Mouse (Mus musculus): ENCODE results near the gene Ankrd55.

Ankrd55 gene

DNA sequence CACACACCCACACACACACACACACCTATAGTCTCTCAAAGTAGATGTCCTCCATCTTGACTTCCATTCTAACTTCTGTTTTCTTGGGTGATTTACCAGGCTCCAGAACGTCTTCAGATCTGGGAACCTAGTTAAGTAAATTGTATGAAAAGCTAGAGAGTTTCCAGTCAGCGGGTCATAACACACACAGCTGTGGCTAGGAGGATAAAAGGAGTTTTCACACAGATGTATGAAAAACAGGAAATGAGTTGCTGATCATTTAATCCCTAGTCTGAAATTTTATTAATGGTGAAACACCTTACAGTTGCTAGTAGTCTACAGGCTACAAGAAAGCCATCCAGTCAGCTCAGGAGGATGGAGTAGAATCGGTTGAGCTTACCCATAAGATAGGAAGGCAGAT is 99.9 kb downstream of the Ankrd55 start:
- Histone ChIP-seq H3K4me3 (replicated peaks; ENCODE audit: low read length) (no peak overlapping the region), H3K9me3 (ENCODE audit: low read length) (no peaks in the 10 kb centered on the region), H3K36me3 (ENCODE audit: insufficient read depth, low read length) (no peaks in the 10 kb centered on the region), H3K27me3 (ENCODE audit: insufficient read depth, low read length) (no peaks in the 10 kb centered on the region), H3K4me1 (replicated peaks; ENCODE audit: low read depth, low read length) (peaks cover 15% of the 10 kb centered on the region)
- no peak for TF ChIP-seq POU5F1 (IDR thresholded peaks at IDR 0.05; ENCODE audit: borderline replicate concordance, low read length)
- TF ChIP-seq NANOG (IDR thresholded peaks at IDR 0.05; ENCODE audit: borderline replicate concordance, low read length), result no peak
- no peak for TF ChIP-seq CTCF (conservative IDR thresholded peaks at IDR 0.05; ENCODE audit: low read length)

DNA sequence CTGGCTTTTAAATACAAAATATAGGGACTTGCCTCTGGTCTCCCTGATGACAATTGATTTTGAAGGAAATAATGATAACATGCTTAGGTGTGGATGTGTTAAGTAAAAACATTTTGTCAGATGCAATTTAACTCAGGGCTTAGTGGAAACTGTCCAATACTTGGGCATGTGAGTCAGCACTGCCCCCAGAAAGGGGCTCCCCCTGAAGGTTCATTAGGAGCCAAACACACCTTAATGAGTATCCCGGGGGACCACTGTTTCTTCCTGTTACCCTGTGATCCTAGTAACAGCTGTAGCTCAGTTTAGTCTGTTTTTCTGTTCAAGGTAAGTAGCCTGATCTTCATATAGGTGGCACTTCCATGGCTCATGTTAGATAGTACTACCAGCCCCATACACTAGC is 102.0 kb downstream of the Ankrd55 start:
- H3K27me3 ChIP-seq (ENCODE audit: insufficient read depth, low read length), result no peaks in the 10 kb centered on the region
- no peaks in the 10 kb centered on the region for H3K9me3 ChIP-seq (ENCODE audit: low read length)
- 0 out of 2 replicates have a peak, but pooled peaks cover 2% of the 10 kb centered on the region for H3K4me1 ChIP-seq (replicated peaks; ENCODE audit: low read depth, low read length)
- no peaks in the 10 kb centered on the region for H3K36me3 ChIP-seq (ENCODE audit: insufficient read depth, low read length)
- no peak overlapping the region for H3K4me3 ChIP-seq (replicated peaks; ENCODE audit: low read length)
- no peak for TF ChIP-seq POU5F1 (IDR thresholded peaks at IDR 0.05; ENCODE audit: borderline replicate concordance, low read length)
- no peak for TF ChIP-seq CTCF (conservative IDR thresholded peaks at IDR 0.05; ENCODE audit: low read length)
- no peak for TF ChIP-seq NANOG (IDR thresholded peaks at IDR 0.05; ENCODE audit: borderline replicate concordance, low read length)

GRCm38 (mm10) chr13:112391354-112391753 is 103.1 kb downstream of the Ankrd55 start:
- H3K9me3 ChIP-seq (ENCODE audit: low read length), result no peaks in the 10 kb centered on the region
- no peak for TF ChIP-seq POU5F1 (IDR thresholded peaks at IDR 0.05; ENCODE audit: borderline replicate concordance, low read length)
- no peak for TF ChIP-seq NANOG (IDR thresholded peaks at IDR 0.05; ENCODE audit: borderline replicate concordance, low read length)
- TF ChIP-seq CTCF (conservative IDR thresholded peaks at IDR 0.05; ENCODE audit: low read length), result no peak
- no peaks in the 10 kb centered on the region for H3K27me3 ChIP-seq (ENCODE audit: insufficient read depth, low read length)
- no peaks in the 10 kb centered on the region for H3K4me1 ChIP-seq (replicated peaks; ENCODE audit: low read depth, low read length)
- H3K4me3 ChIP-seq (replicated peaks; ENCODE audit: low read length), result no peak overlapping the region
- H3K36me3 ChIP-seq (ENCODE audit: insufficient read depth, low read length), result no peaks in the 10 kb centered on the region

DNA sequence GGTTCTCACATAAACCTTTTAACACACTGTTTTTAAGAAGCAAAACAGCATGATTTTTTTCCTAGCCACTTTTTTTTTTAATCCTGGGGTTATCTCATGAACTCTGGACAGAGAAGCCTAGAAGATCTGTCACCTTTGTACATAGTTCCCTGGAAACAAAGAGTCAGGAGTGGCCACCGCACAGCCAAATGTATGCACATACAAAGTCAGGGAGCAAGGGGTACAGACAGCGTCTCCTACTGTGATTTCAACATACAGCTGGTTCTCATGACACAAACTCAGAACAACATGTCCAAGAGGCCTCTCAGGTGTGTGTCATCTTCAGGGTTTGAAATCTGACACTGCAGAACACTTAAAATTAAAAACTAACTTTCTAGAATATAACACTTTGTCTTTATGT is 105.1 kb downstream of the Ankrd55 start:
- H3K27me3 ChIP-seq (ENCODE audit: insufficient read depth, low read length), result no peaks in the 10 kb centered on the region
- H3K4me1 ChIP-seq (replicated peaks; ENCODE audit: low read depth, low read length), result peaks cover 11% of the 10 kb centered on the region; the same call in 1 of the 2 replicates
- H3K9me3 ChIP-seq (ENCODE audit: low read length), result no peaks in the 10 kb centered on the region
- no peak overlapping the region for H3K4me3 ChIP-seq (replicated peaks; ENCODE audit: low read length)
- H3K36me3 ChIP-seq (ENCODE audit: insufficient read depth, low read length), result no peaks in the 10 kb centered on the region
- TF ChIP-seq POU5F1 (IDR thresholded peaks at IDR 0.05; ENCODE audit: borderline replicate concordance, low read length) (no peak), CTCF (conservative IDR thresholded peaks at IDR 0.05; ENCODE audit: low read length) (no peak), NANOG (IDR thresholded peaks at IDR 0.05; ENCODE audit: borderline replicate concordance, low read length) (no peak)

DNA sequence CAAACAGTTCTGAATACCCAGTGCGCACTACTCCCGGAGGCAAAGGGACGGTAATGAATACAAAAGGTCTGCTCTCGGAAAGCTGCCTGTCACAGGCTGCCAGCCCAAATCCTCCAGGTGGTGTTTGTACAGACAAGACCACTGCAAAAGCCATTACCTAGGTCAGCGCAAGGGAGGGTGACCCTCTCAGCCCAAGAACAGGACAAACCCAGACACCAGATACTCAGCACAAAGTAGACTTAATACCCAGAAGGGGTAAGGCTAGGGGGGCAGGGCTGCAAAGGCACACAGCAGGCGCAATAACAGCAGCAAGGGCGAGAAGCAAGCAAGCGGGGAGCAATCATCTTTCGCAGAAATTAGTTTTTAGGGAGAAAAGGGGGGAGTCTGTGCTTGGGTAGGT is 106.0 kb downstream of the Ankrd55 start:
- Histone ChIP-seq H3K27me3 (ENCODE audit: insufficient read depth, low read length) (no peaks in the 10 kb centered on the region), H3K4me1 (replicated peaks; ENCODE audit: low read depth, low read length) (peaks cover 11% of the 10 kb centered on the region; the same call in 1 of the 2 replicates), H3K36me3 (ENCODE audit: insufficient read depth, low read length) (no peaks in the 10 kb centered on the region), H3K4me3 (replicated peaks; ENCODE audit: low read length) (no peak overlapping the region), H3K9me3 (ENCODE audit: low read length) (no peaks in the 10 kb centered on the region)
- no peak for TF ChIP-seq POU5F1 (IDR thresholded peaks at IDR 0.05; ENCODE audit: borderline replicate concordance, low read length)
- no peak for TF ChIP-seq CTCF (conservative IDR thresholded peaks at IDR 0.05; ENCODE audit: low read length)
- no peak for TF ChIP-seq NANOG (IDR thresholded peaks at IDR 0.05; ENCODE audit: borderline replicate concordance, low read length)

GRCm38 (mm10) chr13:112404723-112405122 is 116.5 kb downstream of the Ankrd55 start:
- no peaks in the 10 kb centered on the region for H3K27me3 ChIP-seq (ENCODE audit: insufficient read depth, low read length)
- TF ChIP-seq NANOG (IDR thresholded peaks at IDR 0.05; ENCODE audit: borderline replicate concordance, low read length) (no peak), CTCF (conservative IDR thresholded peaks at IDR 0.05; ENCODE audit: low read length) (no peak), POU5F1 (IDR thresholded peaks at IDR 0.05; ENCODE audit: borderline replicate concordance, low read length) (no peak)

GRCm38 (mm10) chr13:112405184-112405583 is 116.9 kb downstream of the Ankrd55 start:
- peaks cover 29% of the 10 kb centered on the region for H3K4me1 ChIP-seq (replicated peaks; ENCODE audit: low read depth, low read length)
- TF ChIP-seq NANOG (IDR thresholded peaks at IDR 0.05; ENCODE audit: borderline replicate concordance, low read length), result no peak
- no peak for TF ChIP-seq POU5F1 (IDR thresholded peaks at IDR 0.05; ENCODE audit: borderline replicate concordance, low read length)
- TF ChIP-seq CTCF (conservative IDR thresholded peaks at IDR 0.05; ENCODE audit: low read length), result no peak

More at GRCm38 (mm10) chr13:112404723-112405122, 116.5 kb downstream of the Ankrd55 start:
- Histone ChIP-seq H3K4me3 (replicated peaks; ENCODE audit: low read length) (no peak overlapping the region), H3K9me3 (ENCODE audit: low read length) (0 out of 2 replicates have a peak, but pooled peaks cover 7% of the 10 kb centered on the region), H3K4me1 (replicated peaks; ENCODE audit: low read depth, low read length) (peaks cover 26% of the 10 kb centered on the region), H3K36me3 (ENCODE audit: insufficient read depth, low read length) (no peaks in the 10 kb centered on the region)

GRCm38 (mm10) chr13:112406618-112407017 is 118.4 kb downstream of the Ankrd55 start:
- Histone ChIP-seq H3K9me3 (ENCODE audit: low read length) (peaks cover 17% of the 10 kb centered on the region), H3K4me1 (replicated peaks; ENCODE audit: low read depth, low read length) (peaks cover 35% of the 10 kb centered on the region), H3K27me3 (ENCODE audit: insufficient read depth, low read length) (no peaks in the 10 kb centered on the region), H3K36me3 (ENCODE audit: insufficient read depth, low read length) (no peaks in the 10 kb centered on the region), H3K4me3 (replicated peaks; ENCODE audit: low read length) (no peak overlapping the region)
- no peak for TF ChIP-seq NANOG (IDR thresholded peaks at IDR 0.05; ENCODE audit: borderline replicate concordance, low read length)
- no peak for TF ChIP-seq CTCF (conservative IDR thresholded peaks at IDR 0.05; ENCODE audit: low read length)
- no peak for TF ChIP-seq POU5F1 (IDR thresholded peaks at IDR 0.05; ENCODE audit: borderline replicate concordance, low read length)

More at GRCm38 (mm10) chr13:112405184-112405583, 116.9 kb downstream of the Ankrd55 start:
- Histone ChIP-seq H3K9me3 (ENCODE audit: low read length) (0 out of 2 replicates have a peak, but pooled peaks cover 7% of the 10 kb centered on the region), H3K27me3 (ENCODE audit: insufficient read depth, low read length) (no peaks in the 10 kb centered on the region), H3K36me3 (ENCODE audit: insufficient read depth, low read length) (no peaks in the 10 kb centered on the region), H3K4me3 (replicated peaks; ENCODE audit: low read length) (no peak overlapping the region)

DNA sequence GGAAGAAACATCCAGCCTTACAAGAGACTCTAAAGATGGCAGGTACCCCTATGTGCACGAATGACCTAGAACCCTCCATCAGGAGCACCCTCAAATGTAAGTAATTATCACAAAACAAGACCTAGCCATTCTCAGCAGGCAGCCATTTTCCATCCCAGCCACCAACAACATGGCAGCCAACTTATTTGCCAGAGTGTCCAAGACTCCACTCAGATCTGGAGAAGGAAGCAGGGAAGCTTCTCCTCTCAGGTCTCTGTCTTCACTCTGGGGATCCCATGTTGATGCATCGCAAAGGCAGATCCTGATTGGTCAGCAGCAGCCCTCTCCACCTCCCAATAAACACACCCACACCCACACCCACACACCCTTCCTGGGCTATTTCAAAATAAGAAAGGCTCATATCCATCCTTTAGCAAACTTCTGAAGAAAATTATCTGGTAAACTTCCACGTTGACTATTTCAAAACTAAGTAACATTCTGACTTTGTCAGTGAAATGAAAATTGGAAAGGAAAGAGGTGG is 119.0 kb downstream of the Ankrd55 start:
- H3K36me3 ChIP-seq (ENCODE audit: insufficient read depth, low read length), result no peaks in the 10 kb centered on the region
- TF ChIP-seq POU5F1 (IDR thresholded peaks at IDR 0.05; ENCODE audit: borderline replicate concordance, low read length), result no peak
- TF ChIP-seq CTCF (conservative IDR thresholded peaks at IDR 0.05; ENCODE audit: low read length), result no peak
- TF ChIP-seq NANOG (IDR thresholded peaks at IDR 0.05; ENCODE audit: borderline replicate concordance, low read length), result no peak

More for the DNA sequence above, 119.0 kb downstream of the Ankrd55 start:
- Histone ChIP-seq H3K4me1 (replicated peaks; ENCODE audit: low read depth, low read length) (peaks cover 41% of the 10 kb centered on the region), H3K9me3 (ENCODE audit: low read length) (peaks cover 14% of the 10 kb centered on the region), H3K4me3 (replicated peaks; ENCODE audit: low read length) (no peak overlapping the region), H3K27me3 (ENCODE audit: insufficient read depth, low read length) (no peaks in the 10 kb centered on the region)

Measured in E14TG2a.4 (cell line).